Mouse (Mus musculus): Measurements from ENCODE around the gene Hoxa2.

- TF ChIP-seq POLR2A (IDR thresholded peaks at IDR 0.05; ENCODE audit: borderline replicate concordance, low read depth, low read length): no peak
- TF ChIP-seq CTCF (IDR thresholded peaks at IDR 0.05; ENCODE audit: low read depth, low read length): no peak
These were observed 24.6 kb upstream of the Hoxa2 start for GRCm38 (mm10) chr6:52189172-52189591.

All from bone marrow macrophage, adult 2 months (primary cell).